Mouse (Mus musculus) adrenal gland, adult 8-10 months (tissue): ENCODE data around the gene Zbtb38. TPM values are rescaled to one million over a fixed set of nuclear protein-coding genes. Genes with fewer than 3 reads are reported as not detected.
A peak's percentile ranks its signal among the peaks of the same experiment; 100 is the strongest.

ENCODE experiments used
- DNase-seq: peaks from one replicate; pipeline ENCODE4 v3.0.0; 2022
- total RNA-seq, 4 experiments: library from RNA; stranded (reverse); gene quantifications; 2 replicates each; pipeline ENCODE4 v1.2.4; 2022

Gene Zbtb38
- total RNA-seq, 4 experiments from 2014 or later: 55.4 to 88.4 (median 70.5) TPM

GRCm38 (mm10) chr9:96713472-96714390 lies 38.9 kb downstream of the Zbtb38 start:
- DNase-seq: no peak

- no peak for DNase-seq
Observed at GRCm38 (mm10) chr9:96712758-96713471, 39.7 kb downstream of the Zbtb38 start.

GRCm38 (mm10) chr9:96712045-96712444 lies 40.6 kb downstream of the Zbtb38 start:
- DNase-seq: no peak

- no peak for DNase-seq
Observed at GRCm38 (mm10) chr9:96710241-96710946, 42.2 kb downstream of the Zbtb38 start.

GRCm38 (mm10) chr9:96708905-96709304 lies 43.7 kb downstream of the Zbtb38 start:
- DNase-seq: no peak

- DNase-seq: no peak
Observed at GRCm38 (mm10) chr9:96707964-96708363, 44.7 kb downstream of the Zbtb38 start.

DNA sequence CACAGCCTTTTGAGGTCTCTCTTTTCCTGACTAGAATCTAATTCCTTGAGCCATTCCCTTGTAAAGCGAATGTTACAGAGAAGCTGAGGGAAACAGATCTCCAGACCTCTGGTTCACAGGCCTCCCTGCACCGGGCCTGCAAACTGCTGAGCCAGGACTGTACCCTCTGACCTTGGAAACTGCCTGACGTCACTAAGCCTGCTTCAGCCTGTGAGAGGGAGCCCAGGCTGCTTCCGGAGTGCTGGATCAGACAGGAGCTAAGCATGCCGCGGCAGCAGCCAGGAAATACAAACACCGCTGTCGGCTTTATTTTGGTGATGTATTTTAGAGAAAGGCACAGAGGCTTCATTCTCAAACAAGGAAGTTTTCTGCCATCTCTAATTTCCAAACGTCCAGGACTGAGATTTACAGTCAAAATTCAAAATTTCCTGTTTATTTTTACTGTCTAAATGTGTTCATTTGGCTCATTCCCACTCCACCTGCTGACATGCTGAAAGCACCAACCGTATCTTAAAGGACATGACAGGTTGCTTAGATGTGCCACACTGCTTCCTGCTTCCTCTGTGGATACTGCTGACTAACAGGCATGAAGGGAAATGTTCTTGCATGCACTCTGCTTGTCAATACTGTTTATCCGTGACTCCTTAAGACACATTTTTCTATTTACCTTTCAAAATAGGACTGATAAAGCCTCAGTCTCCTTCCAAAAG lies 46.9 kb downstream of the Zbtb38 start:
- peak; percentile 89 for DNase-seq

- no peak for DNase-seq
Observed at GRCm38 (mm10) chr9:96704935-96705334, 47.7 kb downstream of the Zbtb38 start.

DNA sequence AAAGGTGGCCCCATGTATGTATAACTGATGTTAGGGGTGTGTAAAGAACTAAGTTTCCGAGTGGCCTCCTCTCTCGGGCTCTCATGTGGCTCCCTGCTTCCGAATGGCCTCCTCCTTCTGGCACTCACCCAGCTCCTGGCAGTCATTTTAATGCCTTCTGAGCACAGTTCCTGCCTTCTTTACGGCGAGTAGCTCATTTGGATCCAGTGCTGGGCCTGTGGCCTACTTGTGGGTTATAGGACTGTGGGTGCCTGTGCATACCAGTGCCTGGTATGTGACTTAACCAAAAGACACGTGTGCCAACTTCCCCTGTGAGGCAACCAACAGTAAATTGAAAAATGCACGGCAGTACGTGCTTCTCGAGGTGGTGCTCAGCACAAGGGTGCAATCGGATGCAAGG lies 50.7 kb downstream of the Zbtb38 start:
- no peak for DNase-seq

- DNase-seq: no peak
Observed at GRCm38 (mm10) chr9:96699276-96700035, 53.2 kb downstream of the Zbtb38 start.

DNA sequence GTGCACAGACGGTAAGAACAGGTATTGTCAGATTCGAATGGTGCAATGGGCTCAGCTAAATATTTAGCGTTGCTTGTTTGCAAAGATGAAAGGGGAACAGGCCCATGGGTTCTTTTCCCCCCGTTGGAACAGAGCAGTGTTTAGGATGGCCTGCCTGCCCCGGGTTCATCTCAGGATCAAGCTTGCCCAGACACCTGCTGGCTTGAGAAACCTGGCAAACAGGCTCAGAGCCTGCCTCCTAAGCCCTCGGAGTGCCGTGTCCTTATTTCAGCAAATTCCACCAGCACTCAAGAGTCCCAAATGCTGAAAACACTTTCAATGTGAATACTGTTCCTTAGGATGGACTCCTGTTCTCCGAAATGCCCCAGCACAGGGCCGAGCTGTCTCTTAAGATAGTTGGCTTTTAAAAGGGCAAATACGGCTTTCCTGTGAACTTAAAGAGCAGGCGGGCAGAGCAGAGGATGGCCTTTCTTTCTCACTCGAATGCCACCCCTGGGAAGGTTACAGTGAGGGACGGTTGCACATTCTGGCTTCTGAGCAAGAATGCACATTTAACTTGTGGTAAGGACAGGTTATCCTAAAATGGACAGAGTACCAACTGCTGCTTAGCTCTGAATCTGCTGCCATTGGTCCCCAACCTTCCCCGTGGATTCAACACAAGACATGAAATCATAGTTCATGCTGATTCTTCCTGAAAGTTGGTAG lies 55.7 kb downstream of the Zbtb38 start:
- no peak for DNase-seq

- no peak for DNase-seq
Observed at GRCm38 (mm10) chr9:96696141-96696561, 56.5 kb downstream of the Zbtb38 start.

DNA sequence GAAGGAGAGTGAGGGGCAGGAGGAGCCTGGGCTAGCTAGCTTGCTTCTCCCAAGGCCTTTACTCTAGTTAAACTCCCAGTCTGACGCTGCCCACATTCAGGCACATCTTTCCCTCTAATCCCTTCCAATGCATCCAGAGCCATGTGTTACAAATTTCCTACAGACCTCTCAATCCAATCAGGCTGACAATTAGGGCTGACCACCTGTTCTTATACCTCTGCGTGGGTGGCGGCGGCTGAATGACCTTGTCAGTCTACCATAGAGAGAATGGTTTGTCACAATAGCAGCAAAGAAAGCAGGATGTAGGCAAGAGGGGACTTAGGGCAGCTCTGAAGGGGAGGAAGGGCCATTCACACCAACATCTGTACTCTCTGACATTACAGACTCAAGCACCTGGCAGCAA lies 62.2 kb downstream of the Zbtb38 start:
- DNase-seq: no peak

- no peak for DNase-seq
Observed at GRCm38 (mm10) chr9:96689076-96689475, 63.6 kb downstream of the Zbtb38 start.

GRCm38 (mm10) chr9:96688194-96688875 lies 64.3 kb downstream of the Zbtb38 start:
- no peak for DNase-seq

- DNase-seq: no peak
Observed at GRCm38 (mm10) chr9:96687591-96688186, 64.9 kb downstream of the Zbtb38 start.

DNA sequence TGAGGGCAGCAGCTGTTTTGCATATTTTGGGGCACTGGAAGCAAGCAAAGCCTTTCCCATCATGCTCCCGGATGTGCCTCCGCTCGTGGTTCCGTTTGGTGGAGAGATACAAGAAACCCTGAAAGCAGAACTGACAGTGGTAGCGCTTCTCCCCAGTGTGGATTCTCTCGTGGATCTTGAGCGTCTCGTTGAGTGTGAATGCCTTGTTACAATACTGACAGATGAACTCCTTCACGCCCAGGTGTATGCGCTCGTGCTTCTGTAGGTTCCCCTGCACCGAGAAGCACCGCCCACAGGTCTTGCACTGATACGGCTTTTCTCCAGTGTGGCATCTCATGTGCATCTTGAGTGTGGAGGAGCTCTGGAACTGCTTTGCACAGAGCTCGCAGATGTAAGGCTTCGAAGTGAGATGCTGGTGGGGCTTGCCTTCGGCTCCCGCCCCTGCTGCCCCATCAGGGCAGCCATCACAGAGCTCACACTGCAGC lies 67.0 kb downstream of the Zbtb38 start:
- no peak for DNase-seq

DNA sequence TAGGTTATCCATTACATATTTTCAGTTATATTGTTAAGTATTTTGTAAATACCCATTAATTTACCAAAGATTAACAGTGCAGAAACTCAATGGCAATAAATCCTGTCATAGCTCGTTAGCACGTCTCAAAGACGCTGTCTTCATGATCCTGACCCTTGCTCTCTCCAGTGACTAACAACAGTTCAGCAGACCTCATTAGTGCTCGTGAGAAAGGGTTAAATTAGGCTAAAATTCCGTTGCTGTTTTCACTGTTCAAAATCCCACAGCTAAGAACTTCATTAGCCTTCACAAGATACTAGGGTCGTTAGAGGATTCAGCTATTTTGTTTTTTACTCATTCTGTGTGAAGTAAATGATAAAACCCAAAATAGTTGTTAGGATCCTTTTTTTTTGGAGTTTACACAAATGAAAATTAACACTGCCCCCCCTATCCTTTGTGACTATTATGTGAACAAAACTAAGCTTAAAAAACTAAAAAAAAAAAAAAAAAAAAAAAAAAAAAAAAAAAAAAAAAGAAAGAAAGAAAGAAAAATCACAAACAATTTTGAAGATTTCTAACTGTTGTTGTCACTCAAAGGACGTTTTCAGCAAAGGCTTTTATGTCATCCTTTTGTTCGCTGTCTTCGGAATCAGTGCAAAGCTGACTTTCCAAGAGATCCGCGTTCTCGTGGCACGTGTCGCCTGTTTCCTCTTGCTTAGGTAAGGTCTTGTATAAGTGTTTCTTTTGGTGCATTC lies 67.6 kb downstream of the Zbtb38 start:
- no peak for DNase-seq
